Mouse (Mus musculus): ENCODE measurements around the gene Ms4a6d. TPM values are rescaled to one million over a fixed set of nuclear protein-coding genes. Genes with fewer than 3 reads are reported as not detected.

Ms4a6d gene
- 11.1 TPM for polyA plus RNA-seq (2015; fragmentation: Illumina TruSeq; extraction: RNeasy Lipid Tissue Mini Kit (QIAGEN cat#74804); ENCODE audit: insufficient read depth, low replicate concordance)

GRCm38 (mm10) chr19:11604603-11605002 is at the start of gene Ms4a6d:
Ms4a6d (minus strand) TSS chr19:11604849.

GRCm38 (mm10) chr19:11640732-11641131 is 36.1 kb upstream of the Ms4a6d start, which contains the start of gene Ms4a3:
Ms4a3 (minus strand) TSS chr19:11640851.

DNA sequence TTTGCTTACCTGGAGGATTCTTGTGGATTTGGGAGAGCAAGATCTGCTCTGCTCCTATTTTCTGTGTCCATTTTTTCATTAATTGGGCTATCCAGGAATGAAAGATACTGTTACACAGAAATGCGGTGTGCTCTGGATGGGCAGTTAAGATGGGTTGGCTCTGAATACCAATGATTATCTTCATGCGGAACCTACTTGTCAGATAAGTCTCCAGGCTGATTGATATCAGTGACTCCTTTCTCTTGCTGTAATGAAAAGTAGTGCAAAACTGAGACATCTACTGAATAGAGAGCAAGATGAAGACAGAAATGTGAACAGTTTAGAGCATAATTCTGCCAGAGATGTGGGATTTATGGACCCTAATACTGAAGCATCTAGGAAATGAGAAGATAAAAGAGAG is 18.9 kb upstream of the Ms4a6d start, which contains the start of gene Ms4a2:
Gene Ms4a2, minus strand, starts transcription at position 169 of the 400 bp plus-strand sequence.

Other genes starting within 250 kb of the Ms4a6d start
- 8.1 TPM for gene Ms4a4a, start 229.3 kb downstream of the Ms4a6d start, polyA plus RNA-seq (2015; fragmentation: Illumina TruSeq; extraction: RNeasy Lipid Tissue Mini Kit (QIAGEN cat#74804); ENCODE audit: insufficient read depth, low replicate concordance)
- gene Ms4a4c, start 200.1 kb downstream of the Ms4a6d start, polyA plus RNA-seq (2015; fragmentation: Illumina TruSeq; extraction: RNeasy Lipid Tissue Mini Kit (QIAGEN cat#74804); ENCODE audit: insufficient read depth, low replicate concordance), result 282 TPM
- gene Ms4a4b, start 161.3 kb downstream of the Ms4a6d start, polyA plus RNA-seq (2015; fragmentation: Illumina TruSeq; extraction: RNeasy Lipid Tissue Mini Kit (QIAGEN cat#74804); ENCODE audit: insufficient read depth, low replicate concordance), result 535 TPM
- 131 TPM for gene Ms4a6c, start 135.5 kb downstream of the Ms4a6d start, polyA plus RNA-seq (2015; fragmentation: Illumina TruSeq; extraction: RNeasy Lipid Tissue Mini Kit (QIAGEN cat#74804); ENCODE audit: insufficient read depth, low replicate concordance)
- 245 TPM for gene Gm8369, start 118.9 kb downstream of the Ms4a6d start, polyA plus RNA-seq (2015; fragmentation: Illumina TruSeq; extraction: RNeasy Lipid Tissue Mini Kit (QIAGEN cat#74804); ENCODE audit: insufficient read depth, low replicate concordance)
- 285 TPM for gene Ms4a6b, start 88.3 kb downstream of the Ms4a6d start, polyA plus RNA-seq (2015; fragmentation: Illumina TruSeq; extraction: RNeasy Lipid Tissue Mini Kit (QIAGEN cat#74804); ENCODE audit: insufficient read depth, low replicate concordance)
- 25.1 TPM for gene Ms4a4d, start 68.0 kb downstream of the Ms4a6d start, polyA plus RNA-seq (2015; fragmentation: Illumina TruSeq; extraction: RNeasy Lipid Tissue Mini Kit (QIAGEN cat#74804); ENCODE audit: insufficient read depth, low replicate concordance)
- 2.0 TPM for gene Ms4a2, start 18.9 kb upstream of the Ms4a6d start, polyA plus RNA-seq (2015; fragmentation: Illumina TruSeq; extraction: RNeasy Lipid Tissue Mini Kit (QIAGEN cat#74804); ENCODE audit: insufficient read depth, low replicate concordance)
- 0.83 TPM for gene Ms4a3, start 36.0 kb upstream of the Ms4a6d start, polyA plus RNA-seq (2015; fragmentation: Illumina TruSeq; extraction: RNeasy Lipid Tissue Mini Kit (QIAGEN cat#74804); ENCODE audit: insufficient read depth, low replicate concordance)
- 1.3 TPM for gene Oosp2, start 55.7 kb upstream of the Ms4a6d start, polyA plus RNA-seq (2015; fragmentation: Illumina TruSeq; extraction: RNeasy Lipid Tissue Mini Kit (QIAGEN cat#74804); ENCODE audit: insufficient read depth, low replicate concordance)
- gene Oosp1, start 86.3 kb upstream of the Ms4a6d start, polyA plus RNA-seq (2015; fragmentation: Illumina TruSeq; extraction: RNeasy Lipid Tissue Mini Kit (QIAGEN cat#74804); ENCODE audit: insufficient read depth, low replicate concordance), result 8.4 TPM
- gene Oosp3, start 92.2 kb upstream of the Ms4a6d start, polyA plus RNA-seq (2015; fragmentation: Illumina TruSeq; extraction: RNeasy Lipid Tissue Mini Kit (QIAGEN cat#74804); ENCODE audit: insufficient read depth, low replicate concordance), result not detected
- not detected for gene Gif, start 142.7 kb upstream of the Ms4a6d start, polyA plus RNA-seq (2015; fragmentation: Illumina TruSeq; extraction: RNeasy Lipid Tissue Mini Kit (QIAGEN cat#74804); ENCODE audit: insufficient read depth, low replicate concordance)
- 31.9 TPM for gene Mrpl16, start 165.5 kb upstream of the Ms4a6d start, polyA plus RNA-seq (2015; fragmentation: Illumina TruSeq; extraction: RNeasy Lipid Tissue Mini Kit (QIAGEN cat#74804); ENCODE audit: insufficient read depth, low replicate concordance)
- gene Stx3, start 214.6 kb upstream of the Ms4a6d start, polyA plus RNA-seq (2015; fragmentation: Illumina TruSeq; extraction: RNeasy Lipid Tissue Mini Kit (QIAGEN cat#74804); ENCODE audit: insufficient read depth, low replicate concordance), result 7.6 TPM
- gene Olfr1417, start 234.4 kb upstream of the Ms4a6d start, polyA plus RNA-seq (2015; fragmentation: Illumina TruSeq; extraction: RNeasy Lipid Tissue Mini Kit (QIAGEN cat#74804); ENCODE audit: insufficient read depth, low replicate concordance), result not detected

Data from spleen, adult 10 weeks (tissue).